Mouse (Mus musculus) limb, embryonic 11.5 days (tissue): ENCODE data around the gene Abcc5. TPM values are rescaled to one million over a fixed set of nuclear protein-coding genes. Genes with fewer than 3 reads are reported as not detected.

Experiments used
- polyA plus RNA-seq: library from polyadenylated mRNA; unstranded; fragments of >200 nt; fragmentation: Nextera tagmentation; extraction: Ambion mirVana; gene quantifications from 2 replicates; pipeline ENCODE4 v1.2.1, GENCODE M21; 2014

Gene Abcc5
- polyA plus RNA-seq, 1 experiment from 2014 or later, result 46.1 TPM

Other genes with a start within 250 kb of the Abcc5 start
- 0.72 and 0.92 TPM in 2 replicates for gene Map6d1, start 185.0 kb downstream of the Abcc5 start, polyA plus RNA-seq
- 109 TPM in 2 replicates for gene Parl, start 124.0 kb downstream of the Abcc5 start, polyA plus RNA-seq
- not detected in 2 replicates for gene Cyp2ab1, start 101.0 kb downstream of the Abcc5 start, polyA plus RNA-seq
- gene Eif2b5, start 72.4 kb upstream of the Abcc5 start, polyA plus RNA-seq, result 143 and 151 TPM in 2 replicates
- gene Dvl3, start 90.6 kb upstream of the Abcc5 start, polyA plus RNA-seq, result 40.4 and 46.2 TPM in 2 replicates
- 597 and 631 TPM in 2 replicates for gene Ap2m1, start 109.1 kb upstream of the Abcc5 start, polyA plus RNA-seq
- 51.4 and 52.6 TPM in 2 replicates for gene Abcf3, start 122.2 kb upstream of the Abcc5 start, polyA plus RNA-seq
- 0.23 and 0.55 TPM in 2 replicates for gene Vwa5b2, start 163.1 kb upstream of the Abcc5 start, polyA plus RNA-seq
- 33.8 and 42.1 TPM in 2 replicates for gene Eef1akmt4, start 185.2 kb upstream of the Abcc5 start, polyA plus RNA-seq
- not detected in 2 replicates for gene Gm49333, start 185.2 kb upstream of the Abcc5 start, polyA plus RNA-seq
- gene Alg3, start 185.3 kb upstream of the Abcc5 start, polyA plus RNA-seq, result 53.4 and 55.4 TPM in 2 replicates
- gene Camk2n2, start 194.9 kb upstream of the Abcc5 start, polyA plus RNA-seq, result 0.87 and 1.2 TPM in 2 replicates
- 3.0 and 3.4 TPM in 2 replicates for gene Ece2, start 203.4 kb upstream of the Abcc5 start, polyA plus RNA-seq
- gene Psmd2, start 225.3 kb upstream of the Abcc5 start, polyA plus RNA-seq, result 480 and 491 TPM in 2 replicates
- 170 and 190 TPM in 2 replicates for gene Eif4g1, start 241.9 kb upstream of the Abcc5 start, polyA plus RNA-seq